Mouse (Mus musculus) megakaryocyte-erythroid progenitor cell, adult 5 weeks (primary cell): ENCODE measurements around the gene Ttc12. TPM values are rescaled to one million over a fixed set of nuclear protein-coding genes. Genes with fewer than 3 reads are reported as not detected.

Experiments
- polyA plus RNA-seq: library from polyadenylated mRNA; stranded (reverse); fragments of >175 nt; gene quantifications from 2 replicates; pipeline ENCODE4 v1.2.3, GENCODE M21; 2012

The Ttc12 gene
- 0.01 and 0.12 TPM in 2 replicates for polyA plus RNA-seq

GRCm38 (mm10) chr9:49485892-49486311, at the start of gene Ttc12:
Gene Ttc12 (minus strand): TSS chr9:49486225.

GRCm38 (mm10) chr9:49426921-49427320, 59.1 kb downstream of the Ttc12 start, which contains the start of gene Ankk1:
Gene Ankk1 (minus strand): TSS chr9:49427021.

Other genes with a start within 250 kb of the Ttc12 start
- not detected in 2 replicates for gene Gm4894, start 235.7 kb downstream of the Ttc12 start, polyA plus RNA-seq
- gene Drd2, start 145.6 kb downstream of the Ttc12 start, polyA plus RNA-seq: not detected in 2 replicates
- gene Ankk1, start 59.2 kb downstream of the Ttc12 start, polyA plus RNA-seq: not detected in 2 replicates